Mouse (Mus musculus): ENCODE results near the gene 1700011L22Rik.

The 1700011L22Rik gene

DNA sequence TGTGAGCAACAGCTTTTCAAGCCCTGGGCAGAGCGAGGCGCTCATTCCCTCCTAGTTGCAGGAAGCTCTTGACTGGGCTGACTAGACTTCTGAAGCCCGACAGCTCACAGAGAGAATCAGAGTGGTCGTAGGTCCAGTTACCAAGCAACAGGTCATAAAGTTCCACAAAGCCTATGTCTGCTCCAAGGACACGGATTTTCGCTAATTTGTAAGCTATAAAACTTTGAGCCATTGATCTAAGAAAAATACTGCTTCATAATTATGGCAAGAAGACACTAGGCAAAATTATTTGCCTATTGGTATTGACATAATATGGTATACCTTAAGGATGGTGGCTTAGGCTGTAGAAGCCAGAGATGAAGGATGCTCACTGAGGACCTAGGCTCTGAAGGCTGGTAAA lies at the start of gene 1700011L22Rik:
Gene 1700011L22Rik, minus strand, starts transcription at position 101 of the 400 bp plus-strand sequence.
- DNase-seq (ENCODE audit: low spot score in 2 of 2): no peak

DNA sequence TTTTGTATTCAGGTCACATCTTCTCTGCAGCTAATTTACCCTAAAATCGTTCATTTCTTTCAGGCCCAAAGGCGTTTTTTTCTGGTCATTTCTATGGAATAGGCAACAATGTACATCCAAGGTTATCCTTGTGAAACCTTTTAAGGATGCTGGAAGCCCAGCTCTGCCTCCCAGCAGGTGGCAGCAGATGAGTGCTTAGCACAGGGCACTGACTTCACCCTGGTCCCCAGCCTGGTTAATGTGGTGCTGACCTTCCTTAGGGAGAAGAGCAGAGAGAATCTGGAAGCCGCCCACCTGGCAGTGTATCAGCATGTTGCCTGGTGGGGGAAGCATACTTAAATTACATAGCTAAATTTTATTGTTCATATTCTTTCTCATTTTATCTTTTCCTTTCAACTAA lies 49.4 kb upstream of the 1700011L22Rik start:
- peak in 1 of 2 experiments; percentile 36 for DNase-seq (ENCODE audit: low spot score in 2 of 2)

DNA sequence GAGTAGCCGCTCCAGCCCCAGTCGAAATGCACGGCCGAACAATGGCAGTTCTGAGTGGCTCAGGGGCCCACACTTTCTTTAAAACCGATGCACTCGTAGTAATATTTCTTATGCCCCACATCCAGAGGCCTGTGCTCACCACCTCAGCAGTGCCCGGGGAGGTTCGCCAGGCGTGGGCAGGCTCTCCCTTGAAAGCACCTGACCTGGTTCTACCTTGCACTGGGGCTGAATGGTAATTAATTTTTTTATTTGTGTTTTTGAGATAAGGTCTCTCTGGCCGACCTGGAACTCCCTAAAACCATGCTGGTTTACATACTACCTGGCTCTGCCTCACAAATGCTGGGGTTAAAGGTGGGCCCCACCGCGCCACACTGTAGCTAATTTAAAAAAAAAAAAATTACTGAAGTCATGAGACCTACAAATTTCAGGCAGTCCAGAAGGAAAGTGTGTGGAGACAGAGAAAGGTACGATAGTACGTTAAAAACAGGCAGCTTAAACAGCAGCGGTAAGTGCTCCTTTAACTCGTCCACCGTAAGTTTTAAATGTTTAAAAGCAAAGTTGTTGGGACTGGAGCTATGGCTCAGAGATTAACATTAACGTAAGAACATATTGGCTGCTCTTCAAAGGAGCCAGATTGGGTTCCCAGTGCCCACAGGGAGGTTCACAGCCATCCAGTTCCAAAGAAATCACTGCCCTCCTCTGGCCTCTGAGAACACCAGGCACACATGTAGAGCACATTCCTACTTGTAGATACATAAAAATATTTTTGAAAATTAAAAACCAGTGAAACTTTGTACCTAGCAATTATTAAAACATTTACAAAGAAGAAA lies 47.1 kb upstream of the 1700011L22Rik start:
- DNase-seq (ENCODE audit: low spot score in 2 of 2): no peak

DNA sequence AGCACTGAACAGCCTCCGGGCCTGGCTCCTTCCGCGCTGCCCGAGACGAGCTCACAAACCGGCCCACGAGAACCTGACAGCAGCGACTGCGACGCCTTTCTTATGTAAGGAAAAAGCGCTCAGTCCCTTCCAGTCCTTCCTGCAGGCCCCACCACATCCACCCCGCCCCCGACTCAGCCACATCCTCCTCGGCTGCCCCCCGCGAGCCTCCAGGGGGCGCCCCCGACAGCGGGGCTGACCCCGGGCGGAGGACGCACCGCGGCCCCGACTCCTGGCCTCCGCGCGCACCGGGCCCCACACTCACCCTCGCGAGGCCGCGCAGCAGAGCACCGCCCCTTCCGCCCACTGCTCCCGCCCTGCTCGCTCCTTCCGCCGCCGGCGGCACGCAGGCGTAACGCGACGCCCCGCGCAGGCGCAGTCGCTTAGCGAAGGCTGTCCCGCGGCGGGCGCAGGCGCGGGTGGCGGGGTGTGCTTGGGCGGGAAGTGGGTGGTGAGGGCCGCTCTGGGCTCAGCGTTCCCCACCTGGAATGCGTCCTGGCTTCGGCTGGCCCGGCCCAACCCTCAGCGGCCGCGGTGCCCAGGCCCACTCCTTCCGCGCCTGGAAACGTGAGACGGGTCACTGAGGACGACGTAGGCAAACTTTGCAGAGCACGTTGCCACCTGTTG lies 46.4 kb upstream of the 1700011L22Rik start, which contains the start of gene Mmaa:
Gene Mmaa, minus strand, starts transcription at position 328 of the 666 bp plus-strand sequence.
- DNase-seq (ENCODE audit: low spot score in 2 of 2): peak; percentile 97 to 98

DNA sequence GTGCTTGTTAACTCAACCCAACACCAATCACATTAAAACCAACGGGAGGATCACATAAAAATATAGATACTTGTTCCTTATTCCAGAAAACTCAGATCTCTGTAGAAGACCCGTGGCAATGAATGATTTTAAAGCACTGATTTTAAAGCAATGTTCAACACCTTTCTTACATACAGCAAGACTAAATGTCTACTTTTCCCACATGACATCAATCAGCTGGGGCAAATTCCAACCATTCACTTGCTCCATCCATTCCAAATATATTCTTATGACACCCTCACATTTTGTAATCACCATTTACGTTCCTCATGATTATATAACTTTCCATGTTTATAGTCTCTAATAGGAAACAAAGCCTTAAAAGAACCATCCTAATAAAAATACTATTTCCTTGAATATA lies 45.5 kb upstream of the 1700011L22Rik start:
- no peak for DNase-seq (ENCODE audit: low spot score in 2 of 2)

DNA sequence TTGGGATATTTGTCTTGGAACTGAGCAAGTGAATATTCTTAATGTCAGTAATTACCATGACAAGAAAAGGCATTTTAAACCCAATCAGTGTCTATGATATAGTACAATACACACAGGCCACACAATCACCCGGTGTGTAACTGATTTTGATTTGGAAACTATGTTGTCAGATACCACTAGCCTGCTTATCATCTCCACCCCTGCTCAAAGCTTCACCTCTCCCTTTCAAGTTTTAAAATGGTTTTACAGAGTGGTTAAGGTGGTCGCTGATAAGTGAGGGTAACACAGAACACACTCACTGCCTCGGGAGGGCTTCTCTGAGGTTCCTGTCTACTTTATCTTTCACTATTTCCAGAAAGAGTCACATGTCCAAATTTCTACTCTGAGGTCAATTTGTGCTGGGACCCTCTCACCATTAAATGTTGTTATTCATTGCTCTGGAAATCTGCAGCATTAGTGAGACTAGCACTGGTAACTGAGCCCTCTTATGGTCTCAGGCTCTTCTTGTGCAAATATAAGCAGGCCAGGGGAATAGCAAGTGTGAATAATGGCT lies 44.4 kb upstream of the 1700011L22Rik start:
- DNase-seq (ENCODE audit: low spot score in 2 of 2): no peak

DNA sequence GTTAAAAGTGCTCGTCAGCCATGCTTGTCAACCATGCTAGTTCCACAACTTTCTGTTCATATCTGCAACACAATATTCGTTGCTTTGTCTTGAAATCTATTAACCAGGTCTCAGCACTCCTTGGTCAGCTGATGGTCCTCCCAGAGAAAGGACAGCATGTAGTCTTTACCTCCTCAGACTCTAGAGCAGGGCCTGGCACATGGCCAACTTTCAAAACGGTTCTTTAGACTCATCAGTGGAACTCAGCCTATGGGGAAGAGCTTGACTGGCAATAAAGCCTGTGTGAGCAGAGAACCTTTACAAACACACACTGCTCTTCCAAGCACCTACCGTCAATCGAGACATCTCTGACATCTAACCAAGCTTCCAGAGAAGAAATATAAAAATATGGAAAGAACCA lies 41.2 kb upstream of the 1700011L22Rik start:
- DNase-seq (ENCODE audit: low spot score in 2 of 2): peak in 1 of 2 experiments; percentile 4

DNA sequence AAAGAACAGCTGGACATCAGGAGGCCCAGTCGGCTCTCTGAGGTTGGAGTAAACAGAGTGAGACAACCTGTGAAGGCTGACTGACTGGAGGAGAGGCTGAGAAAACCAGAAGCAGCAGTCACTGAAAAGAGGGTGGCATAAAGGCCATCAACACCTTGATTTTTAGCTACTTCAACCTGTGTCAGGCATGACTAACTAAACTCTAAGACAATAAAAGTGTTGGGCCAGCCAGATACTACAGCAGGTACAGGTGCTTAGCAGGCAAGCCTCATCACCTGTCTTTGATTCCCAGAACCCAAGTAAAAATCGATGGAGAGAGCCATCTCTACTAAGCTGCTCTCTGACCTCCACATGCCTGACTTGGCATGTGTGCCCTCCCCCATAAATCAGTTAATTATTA lies 40.3 kb upstream of the 1700011L22Rik start:
- DNase-seq (ENCODE audit: low spot score in 2 of 2): no peak

DNA sequence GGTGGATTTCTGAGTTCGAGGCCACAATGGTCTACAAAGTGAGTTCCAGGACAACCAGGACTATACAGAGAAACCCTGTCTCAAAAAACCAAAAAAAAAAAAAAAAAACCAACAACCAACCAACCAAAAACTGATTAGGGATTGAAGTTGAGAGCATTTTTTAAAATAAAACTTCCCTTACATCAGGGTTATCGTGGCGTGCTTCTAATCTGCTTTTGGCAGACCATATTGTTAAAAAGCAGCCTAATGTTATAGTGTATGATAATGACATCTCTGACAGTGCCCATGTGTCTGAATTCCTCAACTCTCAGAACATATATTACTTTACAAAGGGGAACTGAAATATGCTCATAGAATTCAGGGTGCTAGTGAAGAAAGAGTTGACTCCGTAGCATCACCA lies 39.9 kb upstream of the 1700011L22Rik start:
- no peak for DNase-seq (ENCODE audit: low spot score in 2 of 2)

DNA sequence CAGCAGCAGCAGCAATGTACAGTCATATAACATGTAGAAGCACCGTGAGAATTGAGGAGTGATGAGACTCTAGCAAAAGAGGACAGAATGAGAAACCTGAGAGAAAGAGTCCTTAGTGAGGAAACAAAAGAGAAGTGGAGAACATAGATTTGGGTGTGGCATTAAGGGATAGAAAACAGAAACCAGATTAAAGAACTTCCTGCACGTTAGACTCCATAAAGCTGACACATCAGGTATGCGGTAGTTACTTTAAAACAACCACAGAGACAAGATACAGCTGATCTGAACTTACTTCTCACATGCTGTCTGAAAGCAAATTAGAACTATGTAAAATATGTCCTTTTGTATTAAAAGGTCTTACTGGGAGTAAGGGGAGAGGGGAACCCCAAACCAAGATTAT lies 38.1 kb upstream of the 1700011L22Rik start:
- DNase-seq (ENCODE audit: low spot score in 2 of 2): no peak

DNA sequence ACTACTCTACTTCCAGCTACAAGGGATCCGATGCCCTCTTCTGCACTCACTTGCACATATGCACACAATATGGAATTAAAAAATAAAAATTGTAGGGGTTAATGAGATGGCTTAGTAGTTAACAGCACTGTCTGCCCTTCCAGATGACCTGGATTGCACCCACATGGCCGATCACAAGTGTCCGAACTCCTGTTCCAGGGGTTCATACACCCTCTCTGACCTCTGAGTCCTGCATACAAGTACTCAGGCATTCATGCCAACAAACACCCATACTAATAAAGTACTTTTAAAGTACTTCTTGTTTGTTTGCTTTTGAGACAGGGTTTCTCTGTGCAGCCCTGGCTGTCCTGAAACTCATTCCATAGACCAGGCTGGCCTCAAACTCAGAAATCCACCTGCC lies 36.3 kb upstream of the 1700011L22Rik start:
- DNase-seq (ENCODE audit: low spot score in 2 of 2): no peak

DNA sequence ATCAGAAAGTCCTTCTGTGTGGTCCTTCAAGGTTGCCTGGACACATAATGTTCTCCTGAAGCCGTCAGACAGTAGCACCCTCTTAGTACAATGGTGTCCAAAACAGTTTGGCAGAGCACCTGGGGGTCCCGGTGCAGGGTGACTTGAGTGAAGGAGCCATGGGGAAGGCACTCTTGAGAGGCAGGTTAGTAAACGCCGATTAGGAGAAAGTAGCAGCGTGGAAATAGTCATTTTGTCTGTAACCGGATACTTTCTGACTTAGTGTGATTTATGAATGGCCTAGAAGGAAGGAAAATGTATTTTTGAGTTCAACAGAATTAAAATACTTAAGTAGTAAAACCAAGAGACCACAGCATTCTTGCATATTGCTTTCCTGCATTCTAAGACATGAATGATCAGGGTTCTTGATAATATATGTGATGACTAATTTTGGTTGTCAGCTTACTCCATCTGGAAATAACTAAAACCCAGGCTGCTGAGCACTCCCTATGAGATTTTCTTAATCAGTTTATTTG lies 33.1 kb upstream of the 1700011L22Rik start:
- no peak for DNase-seq (ENCODE audit: low spot score in 2 of 2)

DNA sequence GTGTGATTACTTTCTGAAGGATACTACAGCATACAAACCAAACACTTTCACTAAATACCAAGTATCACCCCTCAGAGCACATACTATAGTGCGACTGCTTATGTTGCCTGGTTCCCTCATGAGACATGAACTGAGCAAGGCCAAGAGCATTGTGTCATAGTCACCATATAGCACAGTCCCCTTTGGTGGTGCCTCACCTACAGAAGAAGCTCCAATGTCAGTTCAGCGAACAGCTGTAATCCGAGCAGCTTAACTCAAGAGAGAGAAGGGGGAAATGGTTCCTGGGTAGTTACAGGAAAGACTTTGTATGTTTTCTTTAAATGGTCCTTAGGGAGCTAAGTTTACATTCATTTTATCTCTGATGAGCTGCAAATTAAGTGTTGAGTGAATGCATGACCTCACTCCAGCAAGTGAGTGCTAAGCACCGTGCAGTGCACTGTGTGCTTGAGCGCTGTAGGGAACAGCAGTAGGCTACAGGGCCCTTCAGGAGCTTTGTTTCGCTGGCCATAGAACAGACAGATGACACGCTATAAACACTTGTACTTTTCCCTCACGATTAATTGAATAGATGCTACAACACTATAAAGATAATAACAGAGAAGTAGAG lies 29.0 kb upstream of the 1700011L22Rik start:
- no peak for DNase-seq (ENCODE audit: low spot score in 2 of 2)

DNA sequence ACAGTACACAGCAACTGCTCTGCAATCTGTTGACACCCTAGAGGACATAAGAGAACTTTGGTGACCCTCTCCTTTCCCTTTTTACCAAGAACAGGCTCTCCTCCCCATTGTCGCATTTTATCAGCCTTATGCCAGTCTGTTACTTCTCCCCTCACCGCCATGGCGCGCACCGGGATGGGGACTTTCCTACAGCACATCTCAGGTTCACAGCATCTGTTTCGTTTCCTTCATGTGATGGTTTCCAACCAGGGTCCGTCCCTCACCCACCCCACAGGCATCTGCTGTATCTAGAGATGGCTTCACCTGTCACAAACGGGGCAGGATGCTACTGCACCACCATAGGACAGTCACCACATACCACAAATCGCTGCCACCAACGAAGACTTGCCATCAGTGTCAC lies 26.6 kb upstream of the 1700011L22Rik start:
- DNase-seq (ENCODE audit: low spot score in 2 of 2): no peak

DNA sequence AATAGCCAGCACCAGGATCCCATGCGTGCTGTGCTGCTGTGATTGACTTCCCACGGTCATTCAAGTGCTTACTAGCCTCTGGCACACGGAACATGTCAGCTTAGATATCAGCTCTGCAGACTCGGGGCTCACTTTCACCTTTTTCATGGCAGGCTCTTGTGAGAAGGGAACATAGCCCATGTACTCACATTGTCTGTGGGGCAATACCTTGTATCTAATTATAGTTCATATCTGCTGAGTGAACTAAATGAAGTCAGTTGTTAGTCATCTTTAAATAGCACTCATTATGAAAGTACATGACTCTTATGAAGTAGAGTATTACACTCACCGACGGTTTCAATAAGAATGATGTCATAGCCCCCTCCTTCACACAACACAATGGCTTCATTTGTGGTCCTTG lies 25.4 kb upstream of the 1700011L22Rik start:
- DNase-seq (ENCODE audit: low spot score in 2 of 2): no peak

DNA sequence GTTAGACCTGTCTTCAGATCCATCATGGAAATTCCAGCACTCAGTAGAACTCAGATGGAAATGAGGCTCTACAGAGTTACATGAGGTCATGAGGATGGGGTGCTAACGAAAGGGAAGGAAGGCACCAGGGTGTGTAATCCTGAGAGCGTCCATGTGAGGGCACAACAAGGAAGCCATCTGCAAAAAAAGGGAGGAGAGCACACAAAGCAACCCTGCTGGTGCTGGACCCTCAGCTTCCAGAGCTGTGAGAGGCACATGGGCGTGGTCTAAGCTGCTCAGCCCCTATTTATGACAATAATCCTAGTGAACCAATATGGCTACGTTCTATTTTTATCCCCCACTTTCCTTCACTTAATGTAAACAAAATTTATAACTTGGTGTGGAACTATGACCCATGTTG lies 24.3 kb upstream of the 1700011L22Rik start:
- DNase-seq (ENCODE audit: low spot score in 2 of 2): no peak

DNA sequence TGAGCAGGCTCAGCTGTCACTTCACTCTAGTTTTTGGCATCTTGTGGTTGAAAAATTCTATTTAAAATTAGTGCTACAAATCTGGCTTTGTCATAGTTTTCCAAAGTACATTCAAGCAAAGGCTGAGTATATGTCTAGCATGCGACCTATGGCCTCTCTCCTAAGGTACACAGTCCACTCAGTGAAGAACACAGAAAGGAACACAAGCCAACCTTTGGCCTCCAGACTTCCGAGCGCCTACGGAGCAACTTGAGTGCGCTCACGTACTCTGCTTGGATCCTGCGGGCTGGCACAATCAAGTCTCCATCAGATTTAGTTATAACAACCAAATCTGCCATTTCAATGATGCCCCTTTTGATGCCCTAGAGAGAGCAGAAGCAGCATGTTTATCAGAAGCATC lies 20.6 kb upstream of the 1700011L22Rik start:
- no peak for DNase-seq (ENCODE audit: low spot score in 2 of 2)

DNA sequence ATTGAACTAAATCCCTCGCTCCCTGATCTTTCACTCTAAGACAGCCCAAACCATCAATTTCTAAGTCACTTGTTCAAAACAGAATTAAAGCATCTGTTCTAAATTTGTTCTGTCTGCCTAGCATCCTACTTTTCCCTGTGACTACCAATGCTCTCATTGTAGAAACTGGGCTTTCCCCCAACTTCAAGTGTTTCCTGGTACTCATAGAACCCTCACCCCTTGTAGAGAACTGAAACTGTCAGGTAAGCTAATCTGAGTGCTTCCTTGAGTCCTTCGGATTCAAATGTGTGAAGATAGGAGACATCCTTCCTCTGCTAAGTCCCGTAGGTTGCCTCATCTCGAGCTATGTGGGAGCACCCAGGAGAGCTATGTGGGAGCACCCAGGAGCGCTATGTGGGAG lies 13.6 kb upstream of the 1700011L22Rik start:
- DNase-seq (ENCODE audit: low spot score in 2 of 2): no peak

DNA sequence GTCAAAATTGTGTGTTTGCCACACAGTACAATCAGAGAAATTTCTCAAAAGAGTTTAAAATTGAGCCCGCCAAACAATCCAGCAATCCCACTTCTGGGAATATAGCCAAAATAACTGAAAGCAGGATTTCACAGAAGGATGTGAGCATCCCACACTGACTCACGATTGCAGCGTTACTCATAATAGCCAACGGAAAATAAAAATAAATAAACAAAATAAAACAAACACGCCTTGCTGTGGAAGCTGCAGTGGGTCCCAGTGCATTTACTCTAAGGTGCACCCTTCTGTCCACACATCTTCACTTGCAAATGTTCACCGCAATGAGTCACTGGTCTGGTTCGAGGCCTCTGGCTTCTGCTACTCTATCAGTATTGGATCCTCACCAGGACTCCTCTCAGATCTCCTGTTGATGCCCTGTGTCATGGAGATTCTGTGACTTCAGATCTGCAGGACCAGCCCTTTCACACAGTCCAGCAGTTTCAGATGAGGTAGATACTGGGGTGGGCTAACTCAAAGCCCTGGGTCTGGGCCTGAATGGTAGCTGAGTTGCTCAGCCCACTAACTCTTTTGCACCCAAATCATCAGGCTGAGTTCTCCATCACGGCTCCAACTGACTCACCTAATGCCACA lies 7.8 kb upstream of the 1700011L22Rik start:
- DNase-seq (ENCODE audit: low spot score in 2 of 2): no peak

DNA sequence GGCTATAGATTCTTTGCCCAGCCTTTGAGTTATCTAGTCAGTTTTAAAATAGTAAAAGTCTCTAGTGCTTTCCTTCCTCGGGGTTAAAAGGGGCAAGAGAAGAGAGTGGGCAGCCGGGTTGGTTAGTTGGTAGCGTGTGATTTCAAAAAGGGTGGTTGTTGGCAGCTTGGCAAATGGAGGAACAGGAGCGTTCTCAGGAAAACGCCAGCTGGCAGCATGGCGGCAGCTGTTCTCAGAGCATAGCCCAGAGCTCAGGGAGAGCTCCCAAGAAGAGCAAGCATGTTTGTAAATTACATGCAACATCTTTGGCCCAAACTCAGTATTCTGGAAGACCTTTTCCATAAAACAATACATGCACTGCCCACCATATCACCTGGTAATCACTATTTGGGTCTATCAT lies 5.4 kb upstream of the 1700011L22Rik start:
- DNase-seq (ENCODE audit: low spot score in 2 of 2): no peak

DNA sequence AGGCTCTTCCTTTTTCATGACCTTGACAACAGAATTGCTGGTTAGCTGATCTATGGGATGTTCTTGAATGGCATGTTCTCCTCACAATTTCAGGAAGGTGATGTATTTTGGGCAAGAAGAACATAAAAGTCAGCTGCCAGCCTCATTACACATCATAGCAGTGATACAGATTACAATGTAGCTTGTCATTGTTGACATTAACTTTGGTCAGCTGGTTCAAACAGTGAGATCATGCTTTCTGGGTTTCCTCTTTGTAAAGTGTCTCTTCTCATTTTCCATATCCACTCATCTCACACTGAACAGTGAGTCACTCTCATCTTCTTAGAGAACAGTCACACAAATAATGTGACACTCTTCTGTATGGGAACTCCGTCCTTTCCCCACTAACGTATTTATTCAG lies 4.9 kb downstream of the 1700011L22Rik start:
- DNase-seq (ENCODE audit: low spot score in 2 of 2): no peak

DNA sequence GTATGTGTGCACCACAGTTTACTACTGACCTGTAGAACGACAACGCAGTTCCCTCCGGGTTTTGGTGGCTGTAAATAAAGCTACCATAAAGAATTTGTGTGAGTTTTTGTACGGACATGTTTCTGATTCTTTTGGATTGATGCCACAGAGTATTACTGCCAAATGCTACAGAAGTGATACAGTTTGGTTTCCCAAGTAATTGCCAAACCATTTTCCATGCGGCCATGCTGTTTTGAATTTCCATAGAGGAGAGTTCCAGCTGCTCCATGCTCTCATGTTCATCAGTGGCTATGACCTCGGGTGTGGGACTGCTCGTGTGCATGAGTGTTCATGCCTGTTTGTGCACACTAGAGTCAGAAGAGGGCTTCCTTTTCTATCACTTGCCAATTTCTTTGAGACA lies 8.4 kb downstream of the 1700011L22Rik start:
- DNase-seq (ENCODE audit: low spot score in 2 of 2): no peak

Data from spleen, postnatal 36 days (tissue).